Mouse (Mus musculus) spleen, adult 2 months (tissue): ENCODE data around the gene Slc25a22. TPM values are rescaled to one million over a fixed set of nuclear protein-coding genes. Genes with fewer than 3 reads are reported as not detected.
"Not testable (repeated sequence)": the region's sequence is repeated elsewhere in the genome, so short reads cannot be mapped to it uniquely, and the experiment has no call there.

Experiments used
- DNase-seq, 2 experiments: peaks; one replicate each; pipeline versions ENCODE4 v3.0.0 to v3.0.0-alpha.2; 2012 to 2021; ENCODE audit warnings: low spot score in 2 of 2, low read depth in 1 of 2
- H3K27ac ChIP-seq: fragments of 200-500 bp; 2 replicates; pipeline ENCODE4 v1.5.1; 2012; ENCODE audit warnings: low read length, inconsistent platforms; ENCODE audit not compliant: insufficient read depth
- H3K27me3 ChIP-seq: fragments of 200-500 bp; 2 replicates; pipeline ENCODE4 v1.6.1; 2012; ENCODE audit warnings: mild to moderate bottlenecking, moderate library complexity, low read length, inconsistent platforms; ENCODE audit not compliant: control insufficient read depth, insufficient read depth
- H3K36me3 ChIP-seq: fragments of 200-500 bp; 2 replicates; pipeline ENCODE4 v1.6.1; 2012; ENCODE audit warnings: mild to moderate bottlenecking, low read length, inconsistent platforms; ENCODE audit not compliant: control insufficient read depth, insufficient read depth
- H3K4me1 ChIP-seq: fragments of 200-500 bp; 2 replicates; pipeline ENCODE4 v1.6.1; 2011; ENCODE audit warnings: inconsistent platforms; ENCODE audit not compliant: control insufficient read depth, insufficient read depth, insufficient read length
- H3K4me3 ChIP-seq: fragments of 200-500 bp; 2 replicates; pipeline ENCODE4 v1.5.1; 2011; ENCODE audit warnings: mild to moderate bottlenecking, inconsistent platforms; ENCODE audit not compliant: insufficient read depth, insufficient read length; ENCODE audit errors: extremely low read depth
- CTCF ChIP-seq: fragments of 200-500 bp; IDR thresholded peaks from 2 replicates; pipeline ENCODE4 v1.5.1; 2011; ENCODE audit warnings: mild to moderate bottlenecking, inconsistent platforms; ENCODE audit not compliant: insufficient read depth, insufficient read length, insufficient replicate concordance; ENCODE audit errors: extremely low read depth
- POLR2A ChIP-seq: fragments of 200-500 bp; IDR thresholded peaks from 2 replicates; pipeline ENCODE4 v1.6.1; 2011; ENCODE audit warnings: low read depth, low read length, inconsistent platforms
- WGBS: fragments of 180-500 bp; shearing (Covaris S2); methylation state at CpG from one replicate; pipeline ENCODE4 v1.1.7; 2018; 5-methylcytosine and 5-hydroxymethylcytosine counted together
- polyA plus RNA-seq: library from polyadenylated mRNA; depleted of rRNA; stranded (reverse); fragments of >200 nt; gene quantifications from 2 replicates; pipeline ENCODE4 v1.2.3, GENCODE M21; 2012

The Slc25a22 gene
- polyA plus RNA-seq, 1 experiment = 66.2 TPM

- under 1% methylated on average over 63 of the region's 63 CpGs for WGBS
- peak within 1 kb of the TSS; percentile 95 for H3K4me3 ChIP-seq
Observed at GRCm38 (mm10) chr7:141447110-141447991, 9.7 kb upstream of the Slc25a22 start, which contains the start of gene Rplp2. Rplp2 (plus strand) TSS chr7:141447370.

GRCm38 (mm10) chr7:141446374-141446773 is 8.7 kb upstream of the Slc25a22 start:
- not testable (repeated sequence) for H3K27ac ChIP-seq, H3K27me3 ChIP-seq, DNase-seq, H3K36me3 ChIP-seq, H3K4me3 ChIP-seq
- H3K4me1 ChIP-seq = peaks cover 12% of the 10 kb centered on the region; the same call in 1 of the 2 replicates
- WGBS = 89% methylated on average over 3 of the region's 3 CpGs

More at GRCm38 (mm10) chr7:141447110-141447991, 9.7 kb upstream of the Slc25a22 start, which contains the start of gene Rplp2:
- TF ChIP-seq POLR2A (peak; percentile 83), CTCF (no peak)
- H3K27me3 ChIP-seq = no peaks in the 10 kb centered on the region
- H3K36me3 ChIP-seq = peaks cover 12% of the 10 kb centered on the region
- peak within 1 kb of the TSS; percentile 95 for H3K27ac ChIP-seq
- peak; percentile 91 for DNase-seq
- peaks cover 12% of the 10 kb centered on the region; the same call in 1 of the 2 replicates for H3K4me1 ChIP-seq

GRCm38 (mm10) chr7:141443828-141444237 is 6.1 kb upstream of the Slc25a22 start, which contains the start of gene Pidd1:
Pidd1 (minus strand) TSS chr7:141444025.
- H3K36me3 ChIP-seq = peaks cover 2% of the 10 kb centered on the region; the same call in 1 of the 2 replicates
- under 1% methylated on average over 25 of the region's 25 CpGs for WGBS
- TF ChIP-seq CTCF (no peak), POLR2A (peak; percentile 21; the same call in 1 of the 2 replicates)
- H3K4me1 ChIP-seq = peaks cover 12% of the 10 kb centered on the region; the same call in 1 of the 2 replicates
- H3K27ac ChIP-seq = no peak within 1 kb of the TSS
- DNase-seq = peak in 1 of 2 experiments; percentile 30
- H3K27me3 ChIP-seq = no peaks in the 10 kb centered on the region
- peak within 1 kb of the TSS; percentile 71 for H3K4me3 ChIP-seq

- Histone ChIP-seq H3K4me1 (peaks cover 12% of the 10 kb centered on the region; the same call in 1 of the 2 replicates), H3K27ac (no peak overlapping the region), H3K27me3 (no peaks in the 10 kb centered on the region), H3K36me3 (no peaks in the 10 kb centered on the region), H3K4me3 (peak overlapping the region; percentile 71)
- TF ChIP-seq CTCF (no peak), POLR2A (no peak)
- DNase-seq = no peak
- 18% methylated on average over 12 of the region's 12 CpGs for WGBS
Observed at GRCm38 (mm10) chr7:141443081-141443821, 5.6 kb upstream of the Slc25a22 start.

GRCm38 (mm10) chr7:141442199-141442598 is 4.5 kb upstream of the Slc25a22 start:
- H3K4me1 ChIP-seq = peaks cover 14% of the 10 kb centered on the region; the same call in 1 of the 2 replicates
- H3K27ac ChIP-seq = no peak overlapping the region
- DNase-seq = no peak
- no peak for TF ChIP-seq POLR2A
- no peak for TF ChIP-seq CTCF
- no peak overlapping the region for H3K4me3 ChIP-seq
- no peaks in the 10 kb centered on the region for H3K27me3 ChIP-seq
- no peaks in the 10 kb centered on the region for H3K36me3 ChIP-seq
- whole genome bisulfite sequencing = 91% methylated on average over 13 of the region's 13 CpGs

- no peaks in the 10 kb centered on the region for H3K36me3 ChIP-seq
- WGBS = 94% methylated on average over 9 of the region's 9 CpGs
- TF ChIP-seq POLR2A (no peak), CTCF (no peak)
- H3K27ac ChIP-seq = no peak overlapping the region
- peaks cover 16% of the 10 kb centered on the region; the same call in 1 of the 2 replicates for H3K4me1 ChIP-seq
- H3K27me3 ChIP-seq = no peaks in the 10 kb centered on the region
- no peak for DNase-seq
- H3K4me3 ChIP-seq = no peak overlapping the region
Observed at GRCm38 (mm10) chr7:141441460-141441859, 3.8 kb upstream of the Slc25a22 start.
